Mouse (Mus musculus) adrenal gland, postnatal 10 days (tissue): ENCODE results near the gene Ddx23. TPM values are rescaled to one million over a fixed set of nuclear protein-coding genes. Genes with fewer than 3 reads are reported as not detected.

Source experiments
- DNase-seq: peaks from one replicate; pipeline ENCODE4 v3.0.0; 2021; ENCODE audit warnings: mixed read lengths
- long read RNA-seq, 2 experiments: library from polyadenylated mRNA; stranded (forward); transcript quantifications; one replicate each; pipeline ENCODE4 v2.0.0; 2021
- total RNA-seq, 2 experiments: library from RNA; stranded (reverse); gene quantifications; 2 replicates each; pipeline ENCODE4 v1.2.3; 2021

Ddx23 gene
- total RNA-seq = 10 to 100 TPM; 55.5 to 72.4 TPM
- long read RNA-seq, experiment 1, transcript Ddx23-201 (17 exons, 3,187 nt) = major isoform, 22 of 48 reads
- long read RNA-seq, experiment 1, partial matches to known transcripts = 10 of 48 reads
- long read RNA-seq, experiment 1, other reads (novel, unspliced or antisense) = 16 of 48 reads
- long read RNA-seq, experiment 2, partial matches to known transcripts = 1 of 22 reads
- long read RNA-seq, experiment 2, other reads (novel, unspliced or antisense) = 18 of 22 reads

- peak; percentile 95 for DNase-seq
Measured at GRCm38 (mm10) chr15:98662567-98663545, at the start of gene Ddx23. Gene Ddx23, minus strand, starts transcription at chr15:98662894.

DNA sequence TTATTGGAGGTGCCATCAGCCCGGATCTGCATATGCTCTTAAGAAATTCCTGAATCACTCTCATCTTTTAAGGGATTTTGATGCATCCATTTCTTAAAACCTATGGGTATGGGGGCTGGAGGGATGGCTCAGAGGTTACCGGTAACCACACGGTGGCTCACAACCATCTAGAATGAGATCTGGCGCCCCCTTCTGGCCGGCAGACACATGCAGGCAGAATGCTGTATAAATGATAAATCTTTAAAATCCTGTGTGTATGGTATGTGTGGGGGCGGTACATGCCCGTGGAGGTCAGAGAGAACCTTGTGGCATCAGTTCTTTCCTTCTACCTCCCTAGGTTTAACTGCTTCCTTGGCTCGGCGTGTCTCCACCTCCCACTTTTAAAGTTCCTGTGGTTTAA, 47.7 kb upstream of the Ddx23 start:
- peak; percentile 84 for DNase-seq

DNA sequence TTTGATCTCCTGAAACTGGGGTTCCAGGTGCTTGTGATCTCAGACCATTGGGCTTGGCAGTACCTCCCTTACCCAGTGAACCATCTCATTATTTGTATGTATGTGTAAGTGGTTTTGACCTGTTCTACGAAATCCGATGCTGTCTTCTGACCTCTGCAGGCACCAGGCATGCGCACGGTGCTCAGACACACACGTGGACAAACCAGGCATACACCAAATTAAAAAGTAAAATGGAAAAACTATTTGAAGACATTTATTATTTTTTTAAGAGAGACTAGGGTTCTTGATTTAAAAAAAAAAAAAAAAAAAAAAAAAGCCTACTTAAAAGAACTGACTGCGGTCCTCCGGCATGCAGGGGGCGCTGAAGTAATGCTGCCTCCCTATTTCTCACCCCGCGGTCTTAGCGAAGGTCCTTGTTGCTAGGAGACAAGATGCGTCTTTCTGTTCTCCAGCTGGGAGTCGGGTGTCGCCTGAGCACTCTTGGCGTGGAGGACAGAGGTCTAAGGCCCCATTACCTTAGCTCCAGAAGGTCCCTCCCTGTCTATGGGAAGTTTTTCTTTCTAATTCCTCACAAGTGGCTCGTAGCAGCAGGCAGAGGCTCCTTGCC, 45.2 kb upstream of the Ddx23 start, which contains the start of gene Ccdc65:
TSS of gene Ccdc65 (plus strand) at position 442 of the 607 bp plus-strand sequence.
- DNase-seq = peak; percentile 89

DNA sequence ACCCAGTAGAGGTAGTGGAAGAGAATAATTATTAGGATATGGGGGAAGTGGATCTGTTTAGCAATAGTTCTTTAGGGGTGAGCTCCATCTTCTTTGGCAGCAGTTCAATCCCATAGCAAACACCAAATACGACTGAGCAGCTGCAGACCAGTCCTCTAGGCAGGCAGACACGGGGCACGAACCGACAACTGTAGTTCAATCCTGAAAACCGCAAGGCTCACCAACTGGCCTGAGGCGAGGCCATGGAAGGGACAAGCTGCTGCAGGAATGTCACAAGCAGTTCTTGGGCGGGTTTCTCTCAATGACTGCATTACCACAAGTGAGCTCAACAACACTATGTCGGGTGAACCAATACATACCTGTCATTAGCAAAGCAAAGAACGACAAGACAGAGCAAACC, 41.6 kb upstream of the Ddx23 start:
- no peak for DNase-seq

DNA sequence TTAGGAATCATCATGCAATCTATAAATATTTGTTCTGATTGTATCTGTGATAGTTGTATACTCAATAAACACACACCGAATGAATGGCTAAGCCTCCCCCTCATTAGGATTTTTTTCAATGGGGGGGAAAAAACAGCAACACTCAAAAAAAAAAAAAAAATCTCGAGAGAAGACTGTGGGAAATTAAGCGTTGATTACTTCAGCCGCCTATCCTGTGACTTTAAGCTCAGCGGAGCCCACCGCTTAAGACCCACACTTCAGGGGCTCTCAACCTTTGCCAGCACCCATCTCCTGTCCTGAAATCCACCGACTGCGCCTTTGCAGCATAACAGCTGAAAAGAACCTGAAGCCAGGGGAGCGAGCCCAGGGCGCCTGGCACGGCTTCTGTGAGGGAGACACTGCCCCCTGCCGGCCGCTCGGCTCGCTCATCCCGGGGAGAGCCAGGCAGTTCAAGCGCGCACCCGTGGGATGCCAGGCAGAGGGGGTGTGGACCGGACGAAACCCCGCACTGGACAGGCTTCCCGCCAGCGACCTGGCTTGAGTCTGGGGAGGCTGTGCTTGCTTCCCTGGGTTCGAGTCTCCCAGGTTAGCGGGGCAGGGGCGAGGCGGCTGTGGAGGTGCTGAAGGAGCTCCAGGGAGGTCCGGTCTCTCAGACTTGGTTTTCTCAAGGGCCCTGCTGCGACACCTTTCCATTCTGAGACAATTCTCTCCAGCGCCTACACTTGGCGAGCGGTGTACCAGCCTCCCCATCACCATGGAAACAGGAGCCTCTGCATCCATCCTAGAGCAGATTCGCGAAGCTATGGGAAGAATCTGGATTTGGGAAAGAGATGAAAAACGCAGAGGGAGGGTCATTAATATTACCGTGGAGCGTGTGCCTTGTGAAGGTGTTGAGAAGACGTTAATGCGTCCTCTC, 36.8 kb upstream of the Ddx23 start:
- peak; percentile 95 for DNase-seq

DNA sequence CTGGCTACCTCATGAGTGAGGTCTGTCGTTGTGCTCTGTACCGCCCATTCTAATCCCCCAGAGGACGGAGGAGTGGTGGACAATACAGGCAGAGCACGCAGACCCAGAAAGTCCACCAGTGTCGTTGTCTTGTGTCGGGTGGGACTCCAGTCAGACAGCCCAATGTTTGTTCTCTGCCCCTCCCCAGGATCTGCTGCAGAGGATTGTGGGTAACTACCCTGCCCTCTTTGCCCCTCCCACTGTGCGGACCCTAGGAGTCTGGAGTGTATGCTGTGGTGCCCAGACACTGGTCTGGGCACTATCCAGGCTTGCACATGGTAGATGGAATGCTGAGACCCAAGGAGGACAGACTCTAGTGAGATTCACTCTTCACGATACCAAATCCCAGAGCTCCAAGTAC, 33.5 kb upstream of the Ddx23 start:
- no peak for DNase-seq

GRCm38 (mm10) chr15:98695726-98696125, 33.0 kb upstream of the Ddx23 start:
- DNase-seq = peak; percentile 61

- DNase-seq = peak; percentile 30
Measured at GRCm38 (mm10) chr15:98692171-98692715, 29.5 kb upstream of the Ddx23 start.

DNA sequence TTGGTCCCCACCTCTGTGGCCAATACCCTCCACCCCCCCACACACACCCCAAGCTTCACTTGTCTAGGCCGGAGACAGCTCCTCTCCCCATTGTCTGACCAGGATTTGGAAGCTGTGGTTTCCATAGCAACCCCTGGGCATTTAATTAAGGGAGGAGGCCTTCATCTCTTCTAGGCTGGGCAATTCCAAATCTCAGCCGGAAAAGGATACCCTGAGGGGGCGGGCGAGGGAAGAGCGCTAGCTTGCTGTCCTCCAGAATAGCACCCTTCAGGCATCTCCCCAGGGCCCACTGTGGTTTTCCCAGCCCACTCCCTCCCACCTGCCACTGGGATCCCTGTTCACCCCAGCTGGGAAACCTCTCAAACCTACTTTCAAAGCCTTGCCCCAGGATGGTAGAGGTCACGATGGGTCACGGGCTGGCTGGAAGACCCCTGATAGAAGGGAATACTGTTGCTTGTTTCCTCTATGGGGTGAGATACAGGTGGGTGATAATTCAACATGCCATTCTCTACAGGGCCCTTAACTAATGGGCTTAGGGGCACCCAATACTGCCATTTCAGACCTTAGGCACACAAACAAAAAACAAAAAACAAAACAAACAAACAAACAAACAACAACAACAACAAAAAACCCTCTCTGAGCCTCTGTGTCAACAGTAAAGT, 28.9 kb upstream of the Ddx23 start:
- no peak for DNase-seq

DNA sequence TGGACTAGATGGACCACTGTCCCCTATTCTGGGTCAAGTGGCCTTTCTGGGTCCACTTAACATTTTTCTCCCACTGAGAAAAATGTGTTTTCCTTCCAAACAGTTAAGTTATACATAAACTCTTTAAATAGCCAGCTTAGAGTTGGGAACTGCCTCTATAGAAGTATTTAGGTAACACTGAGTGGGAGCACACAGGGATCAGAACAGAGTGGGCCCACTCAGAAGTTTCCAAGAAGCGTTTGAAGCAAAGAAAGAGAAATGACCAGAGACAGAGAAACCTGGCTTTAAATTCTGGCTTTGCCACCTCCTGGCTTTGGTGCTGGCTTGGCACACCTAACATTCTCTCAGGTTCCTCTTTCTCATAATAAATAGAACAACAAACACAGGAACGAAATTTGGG, 27.0 kb upstream of the Ddx23 start:
- DNase-seq = no peak

DNA sequence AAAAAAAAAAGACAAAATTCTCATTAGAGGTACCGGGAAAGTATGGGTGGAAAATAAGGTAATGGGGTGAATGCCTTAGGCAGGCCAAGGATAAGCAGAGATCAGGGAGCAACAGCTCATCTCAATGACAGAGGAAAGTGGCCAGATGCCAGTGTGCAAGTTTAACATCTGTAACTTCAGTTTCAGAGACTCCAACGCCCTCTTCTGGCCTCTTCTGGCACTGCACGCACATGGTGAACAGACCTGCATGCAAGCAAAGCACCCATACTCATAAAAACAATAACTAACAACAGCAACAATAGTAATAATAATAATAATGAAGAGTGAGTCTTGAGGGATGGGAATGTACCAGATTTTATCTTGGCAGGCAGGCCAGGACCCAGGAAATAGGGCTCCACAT, 23.2 kb upstream of the Ddx23 start:
- DNase-seq = no peak

DNA sequence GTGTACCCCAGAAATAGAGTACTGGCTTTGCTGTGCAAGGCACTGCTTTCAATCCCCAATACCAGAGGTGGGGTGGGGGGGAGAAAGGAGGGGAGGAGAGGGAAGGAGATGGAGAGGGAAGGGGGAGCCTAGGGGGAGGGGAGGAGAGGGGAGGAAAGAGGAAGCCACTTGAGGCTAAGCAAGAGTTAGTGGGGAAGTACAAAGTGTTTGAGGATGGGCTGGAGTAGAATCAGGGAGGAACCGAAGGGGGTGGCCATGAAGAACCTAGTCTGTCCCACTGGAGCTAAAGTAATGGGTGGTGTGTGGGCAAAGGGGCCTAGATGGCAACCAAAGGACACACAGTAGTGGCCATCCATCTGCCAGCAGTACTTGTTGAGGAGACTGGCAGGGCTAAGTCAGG, 21.1 kb upstream of the Ddx23 start:
- no peak for DNase-seq

DNA sequence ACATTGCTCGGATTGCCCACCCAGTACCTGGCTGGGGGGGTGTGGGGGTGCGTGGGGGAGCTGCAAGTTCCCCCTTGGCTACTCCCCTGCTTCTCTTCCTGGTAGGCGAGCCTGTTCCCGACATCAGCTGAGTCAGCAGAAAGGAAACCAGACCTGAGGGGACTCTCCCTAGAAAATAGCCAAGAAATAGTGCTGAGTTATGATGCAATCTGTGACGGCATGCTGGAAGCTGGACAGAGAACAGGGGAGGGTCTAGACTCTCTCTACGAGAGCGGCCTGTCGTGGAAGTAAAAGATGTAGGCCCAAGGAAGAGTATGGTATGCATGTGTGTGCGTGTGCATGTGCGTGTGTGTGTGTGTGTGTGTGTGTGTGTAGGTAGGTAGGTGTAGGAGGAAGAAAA, 20.5 kb upstream of the Ddx23 start:
- peak; percentile 11 for DNase-seq

GRCm38 (mm10) chr15:98681633-98682032, 18.9 kb upstream of the Ddx23 start:
- no peak for DNase-seq

- DNase-seq = no peak
Measured at GRCm38 (mm10) chr15:98680660-98681059, 18.0 kb upstream of the Ddx23 start.

- DNase-seq = no peak
Measured at GRCm38 (mm10) chr15:98677977-98678376, 15.3 kb upstream of the Ddx23 start.

DNA sequence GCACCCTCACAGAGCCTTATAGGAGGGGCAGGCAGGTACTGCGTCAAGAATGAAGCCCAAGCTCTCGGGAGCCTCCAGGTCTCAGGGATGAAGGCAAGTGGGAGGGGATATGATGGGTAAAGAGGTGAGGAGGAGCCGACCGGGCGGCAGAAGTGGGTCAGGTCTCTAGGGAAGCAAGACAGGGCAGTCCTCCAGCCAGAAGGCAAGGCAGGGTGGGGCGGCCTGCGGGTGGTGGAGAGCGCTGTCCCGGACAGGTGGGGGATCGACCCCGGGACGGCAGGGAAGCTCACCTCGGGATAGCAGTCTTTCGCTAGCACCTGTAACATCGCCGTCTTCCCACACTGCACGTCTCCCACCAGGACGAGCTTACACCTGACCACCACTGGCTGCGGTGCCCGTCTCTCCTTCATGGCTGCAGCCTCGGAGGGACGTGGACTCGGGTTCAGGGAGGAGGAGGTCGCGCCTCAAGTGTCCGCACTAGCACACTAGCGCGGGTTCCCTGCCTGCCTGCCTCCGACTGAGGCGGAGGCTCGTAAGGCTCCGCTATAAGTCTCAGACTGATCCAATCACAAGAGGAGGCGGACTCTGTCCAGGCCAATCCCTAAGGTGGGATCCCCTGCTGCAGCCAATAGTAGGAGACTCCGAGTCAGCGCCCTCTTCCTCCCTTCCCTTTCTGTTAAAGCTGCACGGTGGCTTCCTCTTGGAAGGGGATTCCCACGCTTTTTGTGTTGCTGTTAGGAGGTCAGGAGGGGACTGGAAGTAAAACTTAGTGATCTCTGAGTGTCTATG, 14.4 kb upstream of the Ddx23 start, which contains the start of gene Rnd1:
TSS of gene Rnd1 (minus strand) at position 522 of the 789 bp plus-strand sequence.
- peak; percentile 89 for DNase-seq

DNA sequence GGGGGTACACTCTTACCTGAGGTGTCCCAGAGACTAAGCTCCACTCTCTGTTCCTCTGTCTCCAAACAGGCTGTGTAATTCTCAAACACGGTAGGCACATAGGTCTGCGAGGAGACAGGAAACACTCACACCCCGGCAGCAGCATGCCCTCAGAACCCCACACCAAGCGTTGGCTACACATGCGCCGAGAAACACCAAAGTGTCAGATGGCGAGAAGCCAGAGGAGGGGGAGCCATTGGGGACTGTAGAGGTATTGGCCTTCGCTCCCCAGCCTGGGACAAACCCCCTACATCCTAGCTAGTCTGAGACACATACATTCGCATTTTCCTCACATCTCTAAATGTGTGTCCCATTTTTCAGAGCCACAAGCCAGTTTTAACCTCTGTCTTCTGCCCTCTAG, 13.8 kb upstream of the Ddx23 start:
- no peak for DNase-seq

DNA sequence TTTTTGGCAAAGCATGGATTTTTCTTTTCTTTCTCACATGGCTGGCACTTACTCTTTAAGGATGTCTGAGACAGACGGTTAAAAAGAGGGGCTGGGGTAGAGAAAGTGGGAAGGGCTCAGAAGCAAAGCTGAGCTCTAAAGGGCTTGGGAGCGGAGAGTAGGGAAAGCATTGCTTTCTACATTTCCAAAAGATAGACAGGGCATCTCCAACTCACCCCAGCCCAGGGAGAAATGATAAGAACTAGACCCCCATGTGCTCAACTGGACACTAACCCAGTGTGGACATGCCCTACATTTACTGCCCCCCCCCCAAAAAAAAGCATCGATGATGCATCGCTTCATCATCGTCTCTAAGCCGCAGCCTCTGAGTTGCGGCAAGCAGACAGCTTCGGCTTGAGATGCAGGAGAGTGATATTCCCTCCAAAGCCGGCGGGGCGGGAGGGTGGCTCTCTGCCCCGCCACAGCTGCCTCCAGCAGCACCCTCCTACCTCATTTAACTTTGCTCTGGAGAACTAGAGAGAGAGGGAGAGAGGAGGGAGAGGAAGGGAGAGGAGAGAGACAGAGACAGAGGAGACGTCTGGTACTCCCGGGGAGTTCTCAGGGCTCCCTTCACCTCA, 13.0 kb upstream of the Ddx23 start:
- no peak for DNase-seq
